Mouse (Mus musculus): Measurements from ENCODE around the gene Cntn4. TPM values are rescaled to one million over a fixed set of nuclear protein-coding genes. Genes with fewer than 3 reads are reported as not detected.

Cntn4 gene
- polyA plus RNA-seq, 2 experiments, result 1.2 to 1.9 TPM

DNA sequence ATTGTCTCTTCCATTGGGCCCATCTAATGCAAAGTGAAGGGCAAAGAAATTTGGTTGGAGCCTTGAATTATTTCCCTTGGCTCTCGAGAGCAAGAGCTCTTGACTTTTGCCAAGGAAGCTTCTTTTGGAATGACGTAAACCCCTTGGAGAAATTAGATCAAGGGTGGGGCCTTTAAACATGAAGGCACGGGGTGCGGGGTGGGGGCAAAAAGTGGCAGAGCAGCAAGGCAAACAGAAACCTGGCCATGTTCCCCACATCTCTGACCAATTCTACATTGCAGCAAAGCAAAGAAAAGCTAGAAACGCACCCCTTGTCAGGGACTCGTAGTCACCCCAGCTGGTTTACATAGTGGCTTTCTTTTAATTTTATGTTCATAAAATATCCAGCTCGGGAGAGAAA is 887.9 kb downstream of the Cntn4 start:
- H3K36me3 ChIP-seq (ENCODE audit: control insufficient read depth, insufficient read depth, low read length), result no peaks in the 10 kb centered on the region
- H3K27ac ChIP-seq (replicated peaks; ENCODE audit: low read depth, low read length), result no peak overlapping the region
- DNase-seq (ENCODE audit: low spot score) (no peak), ATAC-seq (ENCODE audit: low FRiP score, low read depth) (no peak)
- no peaks in the 10 kb centered on the region for H3K4me1 ChIP-seq (ENCODE audit: control insufficient read depth, insufficient read depth, low read length)
- no peaks in the 10 kb centered on the region for H3K9me3 ChIP-seq (ENCODE audit: control insufficient read depth, low read length)
- H3K9ac ChIP-seq (ENCODE audit: low read depth, low read length, severe bottlenecking), result no peak overlapping the region
- H3K4me2 ChIP-seq (replicated peaks; ENCODE audit: low read depth, low read length, severe bottlenecking), result no peak overlapping the region
- no peak overlapping the region for H3K4me3 ChIP-seq (replicated peaks; ENCODE audit: low read length)
- no peak for TF ChIP-seq POLR2A (IDR thresholded peaks at IDR 0.05; ENCODE audit: borderline replicate concordance, extremely low read depth, insufficient read depth, insufficient read length)
- H3K27me3 ChIP-seq (ENCODE audit: control insufficient read depth, insufficient read depth, low read length), result no peaks in the 10 kb centered on the region
- 81% methylated on average over 7 of the region's 7 CpGs for WGBS

DNA sequence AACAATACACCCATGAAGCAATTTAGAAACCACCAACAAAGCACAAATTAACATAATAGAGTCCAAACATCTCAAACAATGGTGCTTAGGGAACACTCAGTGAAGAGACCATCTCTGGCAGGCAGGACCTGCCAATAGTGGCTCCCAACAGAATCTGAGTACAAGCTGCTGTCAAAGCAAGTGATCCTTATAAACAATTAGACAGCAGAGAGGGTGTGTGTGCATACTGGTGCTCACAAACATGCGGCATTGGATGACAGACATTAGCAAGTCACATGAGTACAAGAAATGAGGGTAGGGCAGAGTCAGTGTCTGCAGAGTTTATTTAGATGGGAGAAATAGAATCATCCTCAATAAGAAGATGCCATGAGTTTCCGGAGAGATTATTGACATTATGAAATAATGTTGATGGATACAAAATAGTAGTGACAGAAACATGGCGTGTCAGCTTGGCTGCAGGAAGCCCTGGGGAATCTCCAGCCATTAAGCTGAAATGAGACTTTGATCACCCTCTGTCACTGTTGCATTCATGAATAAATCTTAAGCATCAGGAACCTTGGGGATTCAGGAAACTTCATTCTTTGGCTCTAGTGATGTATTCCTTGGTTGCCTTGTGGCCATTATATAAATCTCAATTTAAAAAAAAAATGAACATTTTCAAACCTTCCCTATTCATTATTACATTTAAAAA is 888.5 kb downstream of the Cntn4 start:
- Histone ChIP-seq H3K4me1 (ENCODE audit: control insufficient read depth, insufficient read depth, low read length) (no peaks in the 10 kb centered on the region), H3K4me3 (replicated peaks; ENCODE audit: low read length) (no peak overlapping the region), H3K36me3 (ENCODE audit: control insufficient read depth, insufficient read depth, low read length) (no peaks in the 10 kb centered on the region), H3K27me3 (ENCODE audit: control insufficient read depth, insufficient read depth, low read length) (no peaks in the 10 kb centered on the region), H3K9me3 (ENCODE audit: control insufficient read depth, low read length) (no peaks in the 10 kb centered on the region), H3K4me2 (replicated peaks; ENCODE audit: low read depth, low read length, severe bottlenecking) (no peak overlapping the region), H3K27ac (replicated peaks; ENCODE audit: low read depth, low read length) (no peak overlapping the region), H3K9ac (ENCODE audit: low read depth, low read length, severe bottlenecking) (no peak overlapping the region)
- WGBS, result 91% methylated on average over 3 of the region's 3 CpGs
- ATAC-seq (ENCODE audit: low FRiP score, low read depth), result no peak
- no peak for TF ChIP-seq POLR2A (IDR thresholded peaks at IDR 0.05; ENCODE audit: borderline replicate concordance, extremely low read depth, insufficient read depth, insufficient read length)
- DNase-seq (ENCODE audit: low spot score), result no peak

DNA sequence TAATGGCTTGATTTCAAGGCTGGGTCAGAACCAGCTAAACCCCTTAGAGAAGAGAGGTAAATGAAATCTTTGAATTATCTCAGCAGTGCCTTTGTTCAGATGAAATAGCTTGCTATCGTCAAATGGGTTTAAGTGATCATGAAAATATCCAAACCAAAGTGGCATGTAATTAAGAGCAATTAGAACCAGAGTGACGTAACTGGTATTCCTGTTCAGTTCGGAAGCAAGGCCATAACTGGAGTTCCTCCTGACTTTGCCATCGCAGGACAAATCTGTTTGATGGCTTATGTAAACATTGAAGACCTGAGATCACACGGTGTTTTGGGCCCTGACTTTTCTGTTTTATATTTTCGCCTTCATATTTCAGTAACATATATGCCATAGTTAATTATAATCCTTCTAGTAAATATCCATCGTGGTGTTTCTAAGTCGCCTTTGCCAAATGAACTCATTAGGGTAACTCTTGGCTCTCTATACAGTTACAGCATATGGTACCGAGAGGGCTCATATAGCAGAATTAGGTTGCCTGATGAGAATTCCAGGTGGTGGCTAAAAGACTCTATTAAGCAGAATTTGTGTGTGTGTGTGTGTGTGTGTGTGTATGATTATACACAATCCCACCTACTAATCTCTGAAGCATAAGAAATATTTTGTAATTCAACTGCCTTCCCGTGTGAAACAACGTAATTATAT is 889.6 kb downstream of the Cntn4 start:
- Histone ChIP-seq H3K4me1 (ENCODE audit: control insufficient read depth, insufficient read depth, low read length) (no peaks in the 10 kb centered on the region), H3K4me3 (replicated peaks; ENCODE audit: low read length) (no peak overlapping the region), H3K4me2 (replicated peaks; ENCODE audit: low read depth, low read length, severe bottlenecking) (no peak overlapping the region), H3K27ac (replicated peaks; ENCODE audit: low read depth, low read length) (no peak overlapping the region), H3K9me3 (ENCODE audit: control insufficient read depth, low read length) (no peaks in the 10 kb centered on the region), H3K9ac (ENCODE audit: low read depth, low read length, severe bottlenecking) (no peak overlapping the region), H3K36me3 (ENCODE audit: control insufficient read depth, insufficient read depth, low read length) (no peaks in the 10 kb centered on the region), H3K27me3 (ENCODE audit: control insufficient read depth, insufficient read depth, low read length) (no peaks in the 10 kb centered on the region)
- ATAC-seq (ENCODE audit: low FRiP score, low read depth) (no peak), DNase-seq (ENCODE audit: low spot score) (no peak)
- TF ChIP-seq POLR2A (IDR thresholded peaks at IDR 0.05; ENCODE audit: borderline replicate concordance, extremely low read depth, insufficient read depth, insufficient read length), result no peak
- whole genome bisulfite sequencing, result 63% methylated on average over 11 of the region's 11 CpGs

DNA sequence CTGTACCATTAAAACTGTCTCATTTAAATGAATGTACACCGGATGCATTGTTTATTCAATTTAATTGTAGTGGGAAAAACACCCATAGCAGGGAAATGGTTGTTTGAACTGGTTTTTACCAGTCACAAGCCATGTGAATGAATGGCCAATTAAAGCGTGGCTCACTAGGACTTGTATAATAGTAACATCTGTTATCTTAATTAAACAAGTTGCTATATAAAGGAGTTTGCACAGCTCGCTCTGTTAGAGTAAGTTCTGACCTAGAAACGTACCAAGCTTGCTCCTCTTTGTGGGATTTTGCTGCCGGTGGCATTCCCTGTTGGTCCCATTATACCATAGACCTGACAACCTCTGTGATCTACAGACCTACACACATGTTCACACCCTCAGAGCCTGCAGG is 902.7 kb downstream of the Cntn4 start:
- no peaks in the 10 kb centered on the region for H3K27me3 ChIP-seq (ENCODE audit: control insufficient read depth, insufficient read depth, low read length)
- WGBS, result 48% methylated on average over 5 of the region's 5 CpGs
- no peak for DNase-seq (ENCODE audit: low spot score)
- no peak overlapping the region for H3K27ac ChIP-seq (replicated peaks; ENCODE audit: low read depth, low read length)
- H3K4me2 ChIP-seq (replicated peaks; ENCODE audit: low read depth, low read length, severe bottlenecking), result no peak overlapping the region
- no peaks in the 10 kb centered on the region for H3K36me3 ChIP-seq (ENCODE audit: control insufficient read depth, insufficient read depth, low read length)
- no peaks in the 10 kb centered on the region for H3K9me3 ChIP-seq (ENCODE audit: control insufficient read depth, low read length)
- no peak for TF ChIP-seq POLR2A (IDR thresholded peaks at IDR 0.05; ENCODE audit: borderline replicate concordance, extremely low read depth, insufficient read depth, insufficient read length)
- no peak overlapping the region for H3K4me3 ChIP-seq (replicated peaks; ENCODE audit: low read length)
- H3K9ac ChIP-seq (ENCODE audit: low read depth, low read length, severe bottlenecking), result no peak overlapping the region
- no peak for ATAC-seq (ENCODE audit: low FRiP score, low read depth)
- H3K4me1 ChIP-seq (ENCODE audit: control insufficient read depth, insufficient read depth, low read length), result no peaks in the 10 kb centered on the region

DNA sequence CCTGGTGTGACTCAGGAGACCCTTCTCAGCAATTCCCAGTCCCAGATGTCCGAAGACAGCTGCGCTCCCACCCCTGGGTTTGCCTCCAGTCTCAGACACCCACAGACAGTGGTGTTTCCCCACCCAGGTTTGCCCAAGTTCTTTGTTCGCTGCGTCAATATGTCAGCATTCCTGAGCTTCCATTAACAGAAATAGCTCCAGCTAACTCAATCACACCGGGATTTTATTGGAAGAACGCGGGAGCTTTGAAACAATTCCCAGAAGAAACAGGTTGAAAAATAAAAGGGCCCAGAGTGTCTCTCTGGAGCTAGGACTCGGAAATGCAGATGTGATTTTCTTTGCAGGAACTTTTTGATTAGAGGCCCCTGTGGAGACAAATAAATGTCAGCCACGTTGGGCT is 916.3 kb downstream of the Cntn4 start:
- H3K9ac ChIP-seq (ENCODE audit: low read depth, low read length, severe bottlenecking), result no peak overlapping the region
- WGBS, result 20% methylated on average over 9 of the region's 9 CpGs
- H3K27ac ChIP-seq (replicated peaks; ENCODE audit: low read depth, low read length), result no peak overlapping the region
- peaks cover 4% of the 10 kb centered on the region; the same call in 1 of the 2 replicates for H3K27me3 ChIP-seq (ENCODE audit: control insufficient read depth, insufficient read depth, low read length)
- no peaks in the 10 kb centered on the region for H3K9me3 ChIP-seq (ENCODE audit: control insufficient read depth, low read length)
- H3K4me3 ChIP-seq (replicated peaks; ENCODE audit: low read length), result no peak overlapping the region
- no peak for ATAC-seq (ENCODE audit: low FRiP score, low read depth)
- no peaks in the 10 kb centered on the region; the same call in 1 of the 2 replicates for H3K4me1 ChIP-seq (ENCODE audit: control insufficient read depth, insufficient read depth, low read length)
- no peak for TF ChIP-seq POLR2A (IDR thresholded peaks at IDR 0.05; ENCODE audit: borderline replicate concordance, extremely low read depth, insufficient read depth, insufficient read length)
- no peak for DNase-seq (ENCODE audit: low spot score)
- peak overlapping the region; percentile 29 for H3K4me2 ChIP-seq (replicated peaks; ENCODE audit: low read depth, low read length, severe bottlenecking)
- H3K36me3 ChIP-seq (ENCODE audit: control insufficient read depth, insufficient read depth, low read length), result no peaks in the 10 kb centered on the region
